Mouse (Mus musculus) MEL (cell line): ENCODE data around the gene Lmod2. TPM values are rescaled to one million over a fixed set of nuclear protein-coding genes. Genes with fewer than 3 reads are reported as not detected.

Source experiments
- DNase-seq: peaks from one replicate; pipeline ENCODE4 v3.0.0; 2011; ENCODE audit warnings: low read depth, low spot score
- H3K27ac ChIP-seq: 2 replicates; pipeline ENCODE4 v1.5.1; 2012; ENCODE audit warnings: low read depth, mild to moderate bottlenecking, control low read depth, low read length, moderate library complexity; ENCODE audit not compliant: control insufficient read depth
- H3K27me3 ChIP-seq, 2 experiments: fragments of 150-350 bp in 1 of 2; sonication (generic) in 1 of 2; 2 replicates each; pipeline ENCODE4 v1.6.1; 2012; ENCODE audit warnings: low read length in 2 of 2, mild to moderate bottlenecking in 2 of 2, improper control_type of control experiment in 1 of 2, moderate library complexity in 1 of 2; ENCODE audit not compliant: insufficient read depth in 2 of 2, control insufficient read depth in 1 of 2
- H3K36me3 ChIP-seq, 2 experiments: 2 replicates each; pipeline ENCODE4 v1.6.1; 2012 to 2014; ENCODE audit warnings: low read length in 2 of 2, improper control_type of control experiment in 1 of 2, inconsistent platforms in 1 of 2, mild to moderate bottlenecking in 1 of 2; ENCODE audit not compliant: insufficient read depth in 2 of 2, control insufficient read depth in 1 of 2
- H3K4me1 ChIP-seq, 2 experiments: fragments of 150-350 bp in 1 of 2; sonication (generic) in 1 of 2; 2 replicates each; pipeline ENCODE4 v1.6.1; 2012; ENCODE audit warnings: low read length in 2 of 2, improper control_type of control experiment in 1 of 2, mild to moderate bottlenecking in 1 of 2; ENCODE audit not compliant: insufficient read depth in 2 of 2, control insufficient read depth in 1 of 2
- H3K4me3 ChIP-seq, 2 experiments: fragments of 150-350 bp in 1 of 2; sonication (generic) in 1 of 2; 2 replicates each; pipeline ENCODE4 v1.5.1; 2012; ENCODE audit warnings: low read depth in 2 of 2, low read length in 2 of 2, mild to moderate bottlenecking in 2 of 2, moderate library complexity in 2 of 2, control low read depth in 1 of 2, improper control_type of control experiment in 1 of 2; ENCODE audit not compliant: control insufficient read depth in 1 of 2, insufficient read depth in 1 of 2
- H3K79me2 ChIP-seq: 2 replicates; pipeline ENCODE4 v1.6.1; 2012; ENCODE audit warnings: mild to moderate bottlenecking, low read length, moderate library complexity; ENCODE audit not compliant: control insufficient read depth, poor library complexity, insufficient read depth
- H3K9ac ChIP-seq: 2 replicates; pipeline ENCODE4 v1.6.1; 2012; ENCODE audit warnings: low read depth, mild to moderate bottlenecking, control low read depth, low read length, moderate library complexity; ENCODE audit not compliant: control insufficient read depth, poor library complexity, severe bottlenecking
- H3K9me3 ChIP-seq: fragments of 150-350 bp; sonication (generic); replicated peaks from 2 replicates; pipeline ENCODE4 v1.6.1; 2012; ENCODE audit warnings: mild to moderate bottlenecking, low read length, improper control_type of control experiment, moderate library complexity; ENCODE audit not compliant: insufficient read depth
- BHLHE40 ChIP-seq: IDR thresholded peaks from 2 replicates; pipeline ENCODE4 v1.6.1; 2012; ENCODE audit warnings: low read depth, mild to moderate bottlenecking, inconsistent platforms, low read length, improper control_type of control experiment, borderline replicate concordance
- CHD1 ChIP-seq: IDR thresholded peaks from 2 replicates; pipeline ENCODE4 v1.6.1; 2012; ENCODE audit warnings: low read depth, mild to moderate bottlenecking, inconsistent platforms, low read length, improper control_type of control experiment
- CHD2 ChIP-seq: IDR thresholded peaks from 2 replicates; pipeline ENCODE4 v1.6.1; 2011; ENCODE audit warnings: low read length, improper control_type of control experiment
- CTCF ChIP-seq, 3 experiments: IDR thresholded peaks in 2 of 3; conservative IDR thresholded peaks in 1 of 3; 2 replicates each; pipeline ENCODE4 v1.5.1; 2011 to 2012; ENCODE audit warnings: low read length in 3 of 3, low read depth in 2 of 3, mild to moderate bottlenecking in 2 of 3, improper control_type of control experiment in 1 of 3, inconsistent platforms in 1 of 3, mixed read lengths in 1 of 3, moderate library complexity in 1 of 3; ENCODE audit not compliant: control insufficient read depth in 1 of 3, insufficient read depth in 1 of 3, poor library complexity in 1 of 3, severe bottlenecking in 1 of 3
- E2F4 ChIP-seq: IDR thresholded peaks from 2 replicates; pipeline ENCODE4 v1.6.1; 2011; ENCODE audit warnings: low read depth, low read length, improper control_type of control experiment, borderline replicate concordance
- JUND ChIP-seq: IDR thresholded peaks from 2 replicates; pipeline ENCODE4 v1.6.1; 2011; ENCODE audit warnings: low read depth, mild to moderate bottlenecking, improper control_type of control experiment, low read length
- MAFK ChIP-seq: IDR thresholded peaks from 2 replicates; pipeline ENCODE4 v1.6.1; 2011; ENCODE audit warnings: low read depth, mild to moderate bottlenecking, low read length, improper control_type of control experiment, borderline replicate concordance
- MAZ ChIP-seq: IDR thresholded peaks from 2 replicates; pipeline ENCODE4 v1.6.1; 2012; ENCODE audit warnings: low read depth, mild to moderate bottlenecking, inconsistent platforms, low read length, improper control_type of control experiment
- MEF2A ChIP-seq: IDR thresholded peaks from 2 replicates; pipeline ENCODE4 v1.6.1; 2014; ENCODE audit warnings: low read depth, mild to moderate bottlenecking, inconsistent platforms, low read length, improper control_type of control experiment; ENCODE audit not compliant: poor library complexity, insufficient replicate concordance, severe bottlenecking; ENCODE audit errors: extremely low read depth
- RAD21 ChIP-seq: IDR thresholded peaks from 2 replicates; pipeline ENCODE4 v1.6.1; 2011; ENCODE audit warnings: mild to moderate bottlenecking, low read depth, low read length, improper control_type of control experiment
- RCOR1 ChIP-seq: IDR thresholded peaks from 2 replicates; pipeline ENCODE4 v1.6.1; 2012; ENCODE audit warnings: low read depth, mild to moderate bottlenecking, inconsistent platforms, low read length, improper control_type of control experiment
- SMC3 ChIP-seq: IDR thresholded peaks from 2 replicates; pipeline ENCODE4 v1.6.1; 2011; ENCODE audit warnings: low read depth, low read length, improper control_type of control experiment
- TAL1 ChIP-seq: IDR thresholded peaks from 2 replicates; pipeline ENCODE4 v1.6.1; 2012; ENCODE audit warnings: mild to moderate bottlenecking, inconsistent platforms, low read length, moderate library complexity, mixed read lengths
- TBP ChIP-seq: IDR thresholded peaks from 2 replicates; pipeline ENCODE4 v1.8.0; 2011; ENCODE audit warnings: low read depth, low read length, improper control_type of control experiment
- TCF12 ChIP-seq: IDR thresholded peaks from 2 replicates; pipeline ENCODE4 v1.6.1; 2014; ENCODE audit warnings: low read depth, mild to moderate bottlenecking, inconsistent platforms, low read length, improper control_type of control experiment, moderate library complexity
- UBTF ChIP-seq: IDR thresholded peaks from 2 replicates; pipeline ENCODE4 v1.6.1; 2012; ENCODE audit warnings: low read depth, mild to moderate bottlenecking, inconsistent platforms, low read length, improper control_type of control experiment, moderate library complexity, borderline replicate concordance; ENCODE audit not compliant: insufficient read depth
- USF1 ChIP-seq: IDR thresholded peaks from 2 replicates; pipeline ENCODE4 v1.6.1; 2014; ENCODE audit warnings: low read depth, mild to moderate bottlenecking, inconsistent platforms, low read length, improper control_type of control experiment, moderate library complexity
- USF2 ChIP-seq, 2 experiments: IDR thresholded peaks; 2 replicates each; pipeline ENCODE4 v1.6.1; 2011 to 2012; ENCODE audit warnings: improper control_type of control experiment in 2 of 2, low read length in 2 of 2, borderline replicate concordance in 1 of 2, inconsistent platforms in 1 of 2, low read depth in 1 of 2, mild to moderate bottlenecking in 1 of 2; ENCODE audit not compliant: insufficient read depth in 1 of 2
- ZKSCAN1 ChIP-seq: IDR thresholded peaks from 2 replicates; pipeline ENCODE4 v1.6.1; 2012; ENCODE audit warnings: low read depth, mild to moderate bottlenecking, inconsistent platforms, low read length, improper control_type of control experiment, moderate library complexity
- ZMIZ1 ChIP-seq: IDR thresholded peaks from 2 replicates; pipeline ENCODE4 v1.6.1; 2012; ENCODE audit warnings: low read depth, mild to moderate bottlenecking, inconsistent platforms, low read length, improper control_type of control experiment, moderate library complexity
- polyA plus RNA-seq, 2 experiments: library from polyadenylated mRNA; stranded (reverse) in 1 of 2; unstranded in 1 of 2; fragments of >175 nt in 1 of 2; fragments of >200 nt in 1 of 2; gene quantifications; 2 replicates each; pipeline versions ENCODE4 v1.2.1 to v1.2.4; 2012; ENCODE audit warnings: low replicate concordance in 2 of 2, low read depth in 1 of 2; ENCODE audit not compliant: insufficient read length in 2 of 2, insufficient read depth in 1 of 2, missing spikeins in 1 of 2
- total RNA-seq: library from RNA; depleted of rRNA; stranded (reverse); fragments of 300-350 nt; gene quantifications from 2 replicates; pipeline ENCODE4 v1.2.3, GENCODE M21; 2012

The Lmod2 gene
- total and polyA plus RNA-seq, 3 experiments = not detected

DNA sequence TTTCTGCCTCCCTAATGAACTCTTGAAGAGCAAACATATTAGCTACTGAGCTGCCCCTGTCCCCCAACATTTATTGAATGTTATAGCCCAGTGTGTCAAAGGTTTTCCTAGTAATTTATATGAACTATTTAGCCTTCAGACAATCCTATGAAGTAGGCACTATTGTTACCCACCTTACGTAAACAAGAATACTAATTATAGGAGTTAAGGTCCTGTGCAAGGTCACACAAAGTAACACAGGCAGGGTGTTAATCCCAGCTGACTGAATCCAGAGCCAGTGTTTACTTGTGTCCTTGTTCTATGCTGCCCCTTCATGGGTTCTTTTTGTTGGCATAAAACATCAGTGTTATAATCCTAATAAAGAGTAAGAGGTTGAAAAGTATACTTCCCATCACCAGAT is 27.9 kb upstream of the Lmod2 start:
- no peaks in the 10 kb centered on the region for H3K9me3 ChIP-seq
- TF ChIP-seq MEF2A (no peak), E2F4 (no peak), BHLHE40 (no peak), USF2 (IDR thresholded peaks at IDR 0.05; ENCODE audit: borderline replicate concordance in 1 of 2, insufficient read depth in 1 of 2, low read depth in 1 of 2, low read length in 2 of 2) (no peak), USF1 (no peak)
- TF ChIP-seq, all 39 proteins: peak for 0
- H3K4me3 ChIP-seq = no peak overlapping the region
- no peaks in the 10 kb centered on the region for H3K36me3 ChIP-seq
- no peaks in the 10 kb centered on the region for H3K79me2 ChIP-seq
- no peak overlapping the region for H3K27ac ChIP-seq
- H3K9ac ChIP-seq = no peak overlapping the region
- DNase-seq = no peak
- no peaks in the 10 kb centered on the region for H3K4me1 ChIP-seq
- no peaks in the 10 kb centered on the region for H3K27me3 ChIP-seq

DNA sequence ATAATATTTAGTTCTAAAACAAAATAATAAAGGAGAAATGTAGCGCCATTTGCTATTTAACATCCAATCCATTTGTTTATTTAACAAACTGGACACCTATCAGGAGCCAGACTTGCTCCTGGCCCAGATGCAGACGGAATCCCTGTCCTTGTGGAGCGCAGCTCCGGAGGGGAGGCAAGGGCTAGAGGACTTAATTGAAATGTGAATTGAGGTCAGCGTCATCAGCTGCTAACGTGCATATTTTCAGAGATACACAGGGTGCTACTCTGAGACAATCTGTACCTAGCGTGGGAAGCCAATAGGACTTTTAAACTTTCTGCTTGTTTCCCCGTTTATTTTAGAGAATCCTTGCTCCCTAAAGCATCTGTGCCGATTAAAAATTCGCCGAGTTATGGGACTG is 27.3 kb upstream of the Lmod2 start:
- Histone ChIP-seq H3K36me3 (no peaks in the 10 kb centered on the region), H3K9me3 (no peaks in the 10 kb centered on the region), H3K4me1 (no peaks in the 10 kb centered on the region), H3K27me3 (no peaks in the 10 kb centered on the region), H3K79me2 (no peaks in the 10 kb centered on the region), H3K27ac (no peak overlapping the region), H3K4me3 (no peak overlapping the region), H3K9ac (no peak overlapping the region)
- no peak for DNase-seq
- TF ChIP-seq MEF2A = no peak
- no peak for TF ChIP-seq JUND
- TF ChIP-seq RCOR1 = no peak
- no peak for TF ChIP-seq UBTF
- no peak for TF ChIP-seq TBP
- no peak for TF ChIP-seq CHD2
- TF ChIP-seq CTCF (IDR thresholded peaks at IDR 0.05 in 2 of 3, conservative IDR thresholded peaks at IDR 0.05 in 1 of 3; ENCODE audit: control insufficient read depth in 1 of 3, insufficient read depth in 1 of 3, low read depth in 2 of 3, low read length in 3 of 3, poor library complexity in 1 of 3, severe bottlenecking in 1 of 3) = no peak

- H3K27ac ChIP-seq = no peak overlapping the region
- H3K36me3 ChIP-seq = no peaks in the 10 kb centered on the region
- no peaks in the 10 kb centered on the region for H3K79me2 ChIP-seq
- TF ChIP-seq RAD21 (no peak), TBP (no peak), ZMIZ1 (no peak), UBTF (no peak), JUND (no peak), E2F4 (no peak), MAFK (no peak), ZKSCAN1 (no peak), SMC3 (no peak), TAL1 (no peak), MAZ (no peak), CHD1 (no peak), USF1 (no peak), TCF12 (no peak)
- H3K9ac ChIP-seq = no peak overlapping the region
- no peak overlapping the region for H3K4me3 ChIP-seq
- H3K9me3 ChIP-seq = no peaks in the 10 kb centered on the region
- DNase-seq = no peak
- H3K4me1 ChIP-seq = no peaks in the 10 kb centered on the region
- H3K27me3 ChIP-seq = no peaks in the 10 kb centered on the region
These were observed 26.4 kb upstream of the Lmod2 start for GRCm38 (mm10) chr6:24571126-24571525.
